Mouse (Mus musculus) frontal cortex, postnatal 36 days (tissue): ENCODE measurements around the gene Ap1s3.
A peak's percentile ranks its signal among the peaks of the same experiment; 100 is the strongest.

Experiments used
- DNase-seq, 2 experiments: peaks; one replicate each; pipeline ENCODE4 v3.0.0; 2022; ENCODE audit warnings: low spot score in 2 of 2

Ap1s3 gene

DNA sequence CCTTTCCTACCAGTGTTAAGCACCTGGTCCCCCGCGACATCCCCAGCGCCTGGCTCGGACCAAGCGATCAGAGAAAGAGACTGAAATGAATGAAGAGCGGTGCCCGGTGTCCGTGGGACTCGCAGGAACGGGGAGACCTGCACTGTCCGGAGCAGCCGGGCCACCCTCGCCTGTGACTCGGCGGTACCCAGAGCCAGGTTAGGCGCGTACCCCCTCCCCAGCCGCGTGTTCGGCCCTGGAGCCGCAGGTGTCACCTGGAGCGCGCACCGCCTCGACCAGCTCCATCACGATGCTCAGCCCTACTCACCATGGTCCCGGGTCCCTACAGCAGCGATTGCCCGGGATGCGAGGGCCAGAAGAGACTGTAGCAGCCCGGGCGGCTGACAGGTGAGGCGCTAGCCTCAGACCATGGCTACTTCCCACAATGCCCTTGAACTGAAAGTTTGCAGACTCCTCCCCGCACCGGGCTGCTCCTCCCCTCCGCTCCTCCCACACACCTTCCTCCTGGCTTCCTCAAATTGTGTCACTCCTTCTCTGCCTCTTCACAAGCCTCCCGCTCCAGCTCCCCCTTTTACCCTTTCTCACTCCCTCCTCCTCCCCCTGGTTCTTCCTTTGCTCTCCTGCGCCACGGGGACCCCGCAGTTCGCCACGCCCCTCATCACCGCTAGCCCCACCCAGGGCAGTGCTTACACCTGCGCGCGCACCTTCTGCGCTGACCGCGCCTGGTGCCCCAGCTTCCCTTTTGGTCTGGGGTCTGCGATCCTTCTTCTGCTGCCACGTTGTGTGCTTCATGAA is at the start of gene Ap1s3:
Ap1s3 (minus strand) TSS at position 430 of the 795 bp plus-strand sequence.
- DNase-seq: peak; percentile 45 to 50

DNA sequence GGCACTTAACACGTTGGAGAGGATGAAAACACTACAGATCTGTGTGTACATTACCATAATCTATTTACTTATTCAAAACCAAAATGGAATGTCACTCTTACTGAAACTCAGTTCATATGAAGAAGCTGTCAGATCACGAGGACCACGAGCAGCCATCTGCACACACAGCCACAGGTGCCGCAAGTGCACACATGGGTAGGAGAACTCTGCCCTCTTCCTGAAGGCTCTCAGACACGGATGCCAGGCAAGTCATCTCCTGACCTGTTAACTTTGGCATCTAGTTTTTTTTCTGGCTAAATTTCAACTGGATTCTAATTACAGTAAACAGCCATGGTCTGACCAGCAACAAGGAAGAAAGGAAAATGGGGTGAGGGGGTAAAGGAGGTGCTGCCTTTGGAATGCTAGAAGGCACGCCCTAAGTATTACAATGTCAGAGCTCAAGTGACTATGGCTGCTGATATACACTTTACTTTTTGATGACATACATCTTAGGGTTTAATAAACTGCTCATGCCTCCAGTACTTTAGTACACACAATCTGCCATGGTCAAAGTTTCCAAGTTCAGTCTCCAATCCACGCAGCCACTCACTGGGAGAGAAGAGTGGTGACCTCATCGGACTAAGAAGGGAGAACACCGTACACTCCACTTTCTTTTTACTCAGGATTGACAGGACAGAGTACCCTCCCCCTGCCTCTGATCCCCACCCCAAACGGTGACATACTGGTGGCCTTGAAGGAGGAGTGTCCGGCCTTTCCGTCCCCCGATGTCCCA is 42.6 kb upstream of the Ap1s3 start:
- DNase-seq: no peak

DNA sequence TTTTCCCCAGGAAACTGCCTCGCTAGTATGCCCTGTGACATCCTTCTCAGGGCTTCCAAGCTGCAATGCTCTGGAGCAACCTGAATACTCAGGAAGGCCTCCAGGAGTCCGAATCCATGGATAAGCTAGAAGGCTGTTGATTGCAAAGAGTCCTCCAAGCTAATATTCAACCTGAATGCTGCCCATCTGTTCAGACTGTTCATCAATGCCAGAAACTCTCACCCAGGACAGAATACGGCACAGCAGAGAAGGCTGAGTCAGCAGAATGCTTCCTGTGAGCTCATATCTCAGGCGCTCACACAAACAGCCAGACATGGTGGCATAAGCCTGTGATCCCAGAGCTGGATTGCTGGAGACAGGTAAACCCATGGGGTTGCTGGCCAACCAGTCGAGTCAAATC is 41.3 kb upstream of the Ap1s3 start:
- DNase-seq: no peak

DNA sequence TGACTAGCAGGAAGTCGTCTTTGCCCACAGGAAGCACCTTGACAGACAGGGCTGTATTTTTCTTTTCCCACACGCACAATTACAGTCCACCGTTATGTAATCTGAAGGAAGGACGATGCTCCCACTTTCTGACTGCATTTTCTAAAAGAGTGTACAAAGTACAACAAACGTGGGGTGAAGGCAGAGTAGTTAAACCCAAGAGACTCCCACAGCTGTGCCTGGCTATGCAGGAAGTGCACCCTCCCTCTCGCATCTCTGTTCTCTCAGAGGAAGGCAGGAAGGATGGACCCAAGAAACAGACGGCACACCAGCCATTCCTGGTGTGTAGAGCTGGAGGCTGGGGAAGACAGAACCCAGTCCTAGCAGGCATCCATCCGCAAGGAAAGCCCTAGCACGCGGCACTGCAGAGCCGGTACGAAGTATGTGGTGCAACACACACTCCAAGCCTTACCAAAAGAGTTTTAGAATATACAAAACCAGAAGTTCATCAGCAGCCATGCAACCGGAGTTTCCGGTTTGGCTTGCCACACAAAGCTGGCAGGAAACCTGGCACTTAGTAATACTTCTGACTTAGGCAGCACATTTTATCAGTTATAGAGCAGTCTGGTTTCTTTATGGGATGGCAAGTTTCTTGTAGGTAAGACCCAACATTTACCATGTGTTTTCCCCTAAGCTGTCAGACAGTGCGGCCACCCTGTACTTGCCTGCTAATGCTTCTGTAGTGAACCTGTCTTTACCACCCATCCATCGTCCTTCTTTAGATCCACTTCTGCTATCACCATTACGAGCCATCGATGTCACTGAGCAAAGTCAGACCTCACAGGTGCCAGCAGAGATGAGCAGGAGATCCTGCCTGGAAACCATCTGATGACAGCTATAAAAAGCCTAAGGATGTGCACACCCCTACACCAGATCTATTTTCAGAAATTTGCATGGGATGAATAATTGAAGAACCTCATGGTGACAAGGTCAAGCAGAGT is 39.7 kb upstream of the Ap1s3 start:
- DNase-seq: peak; percentile 41 to 49

DNA sequence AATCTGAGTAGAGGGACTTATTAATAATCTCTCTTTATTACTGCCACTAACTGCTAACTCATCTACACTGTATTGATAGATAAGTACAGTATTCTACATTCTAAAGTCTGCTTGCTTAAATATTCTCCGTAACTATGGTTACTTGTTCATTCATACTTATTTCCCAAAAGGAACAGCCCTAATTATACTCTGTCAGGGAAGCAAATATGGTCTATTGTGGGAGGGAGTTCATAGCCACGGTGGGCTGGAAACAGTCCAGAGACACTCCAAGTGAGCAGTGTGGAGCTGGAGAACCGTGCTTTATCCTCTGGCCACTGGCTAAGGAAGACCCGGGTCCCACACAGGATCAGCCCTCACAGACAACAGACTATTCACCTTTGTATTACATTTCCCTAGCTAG is 38.9 kb upstream of the Ap1s3 start:
- no peak for DNase-seq

DNA sequence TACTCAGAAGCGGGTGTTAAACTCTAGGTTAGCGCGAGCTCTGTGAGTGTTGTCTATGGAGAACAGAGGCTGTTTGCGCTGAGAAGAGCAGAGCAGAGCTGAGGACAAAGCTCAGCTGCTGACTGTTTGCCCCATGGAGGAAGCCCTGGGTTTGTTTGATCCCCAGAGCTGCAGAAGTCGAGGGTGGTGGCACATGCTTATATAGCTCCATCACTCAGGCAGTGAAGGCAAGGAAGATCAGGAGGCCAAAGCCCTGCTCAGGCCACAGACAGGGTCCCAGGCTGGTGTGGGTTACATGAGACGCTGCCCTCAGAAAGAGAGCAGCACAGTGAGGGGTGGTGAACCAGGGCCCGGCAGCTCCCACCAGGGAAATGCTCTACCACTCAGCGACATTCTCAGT is 38.4 kb upstream of the Ap1s3 start:
- no peak for DNase-seq

DNA sequence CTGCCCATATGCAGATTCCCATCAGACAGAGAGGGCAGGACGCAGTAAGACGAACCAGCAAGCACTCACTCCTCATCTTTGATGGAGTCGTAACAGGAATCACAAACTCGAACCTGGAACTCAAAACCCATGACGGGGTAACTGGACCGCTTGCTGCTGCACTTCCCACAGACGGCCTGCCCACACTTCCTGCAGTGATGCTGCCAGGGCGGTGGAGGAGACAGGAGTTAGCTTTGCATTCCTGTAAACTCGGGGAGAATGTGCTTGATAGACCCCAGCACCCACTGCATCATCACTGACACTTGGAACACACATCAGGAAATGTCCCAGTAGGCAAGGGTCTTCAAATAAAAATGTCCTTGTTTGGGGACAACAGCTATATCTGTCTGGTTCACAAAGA is 35.6 kb upstream of the Ap1s3 start:
- DNase-seq: peak in 1 of 2 experiments; percentile 33

DNA sequence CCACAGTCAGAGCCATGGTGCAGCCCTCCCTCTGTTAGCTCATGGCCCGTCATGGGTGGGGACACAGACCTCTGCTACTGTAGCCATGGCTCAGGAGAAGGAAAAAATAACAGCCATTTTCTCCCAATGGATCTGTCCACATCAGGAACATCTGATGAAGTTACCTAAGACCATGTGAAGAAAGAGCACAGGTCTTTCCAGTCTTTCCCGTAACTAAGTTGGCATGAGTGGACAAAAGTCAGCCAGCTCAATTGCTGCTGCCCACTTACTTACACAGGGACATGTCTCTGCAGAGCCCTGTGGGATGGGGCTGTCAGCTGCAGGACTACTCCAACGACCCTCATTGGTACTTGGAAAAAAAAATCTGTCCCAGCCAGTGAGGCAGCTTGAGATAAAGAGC is 34.9 kb upstream of the Ap1s3 start:
- no peak for DNase-seq

DNA sequence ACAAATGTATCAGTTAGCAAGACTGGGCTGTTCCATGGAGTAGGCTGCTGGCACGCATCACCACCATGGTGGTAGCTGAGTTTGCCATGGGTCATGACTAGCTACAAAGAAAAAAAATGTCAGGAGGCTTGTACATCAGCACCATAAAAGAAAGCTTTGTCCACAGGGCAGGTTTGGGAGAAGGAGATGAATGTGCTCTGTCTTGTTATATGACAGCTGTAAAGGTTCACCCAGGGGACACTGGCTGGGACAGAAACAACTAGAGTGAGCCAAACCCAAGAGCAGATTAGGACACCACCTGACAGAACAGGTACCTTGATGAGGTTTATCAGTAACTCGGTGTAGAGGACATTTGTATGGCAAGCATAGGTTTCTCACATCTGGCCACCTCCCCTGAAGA is 32.9 kb upstream of the Ap1s3 start:
- DNase-seq: no peak

DNA sequence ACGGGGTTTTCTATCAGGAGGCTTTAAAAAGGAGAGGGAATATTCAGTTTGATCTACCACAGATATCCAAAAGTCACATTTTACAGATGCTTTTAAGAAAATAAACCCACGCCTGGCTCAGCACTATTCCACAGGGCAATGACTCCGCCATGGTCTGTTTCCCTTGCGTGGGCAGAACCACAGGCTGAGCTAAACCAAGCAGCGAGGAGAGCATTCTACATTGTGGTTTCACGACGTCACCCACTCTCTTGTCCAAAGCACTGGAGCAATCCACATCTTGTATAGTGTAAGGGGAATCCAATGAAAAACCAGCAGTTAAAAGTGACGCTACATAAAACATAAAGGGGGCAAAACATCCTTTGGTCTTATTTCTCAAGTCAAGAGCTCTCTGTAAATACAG is 31.7 kb upstream of the Ap1s3 start:
- no peak for DNase-seq

DNA sequence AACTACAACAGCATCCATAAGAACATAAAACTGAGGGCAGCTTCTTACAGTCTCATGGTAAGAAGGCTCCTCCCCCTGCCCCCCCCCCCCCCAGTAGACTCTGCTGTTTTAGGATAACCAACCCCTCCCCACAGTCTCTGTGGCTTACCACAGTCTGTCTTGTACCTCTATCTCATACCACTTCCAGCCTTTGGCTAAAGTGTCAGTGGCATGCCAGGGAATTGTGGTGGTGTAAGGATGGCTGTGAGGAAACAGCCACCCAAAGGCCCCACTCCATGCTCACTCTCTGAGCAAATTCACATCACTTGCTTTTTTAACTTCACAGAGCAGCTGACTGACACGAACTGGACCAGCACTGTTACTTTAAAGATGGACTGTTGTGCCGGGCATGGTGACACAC is 26.7 kb upstream of the Ap1s3 start:
- no peak for DNase-seq

DNA sequence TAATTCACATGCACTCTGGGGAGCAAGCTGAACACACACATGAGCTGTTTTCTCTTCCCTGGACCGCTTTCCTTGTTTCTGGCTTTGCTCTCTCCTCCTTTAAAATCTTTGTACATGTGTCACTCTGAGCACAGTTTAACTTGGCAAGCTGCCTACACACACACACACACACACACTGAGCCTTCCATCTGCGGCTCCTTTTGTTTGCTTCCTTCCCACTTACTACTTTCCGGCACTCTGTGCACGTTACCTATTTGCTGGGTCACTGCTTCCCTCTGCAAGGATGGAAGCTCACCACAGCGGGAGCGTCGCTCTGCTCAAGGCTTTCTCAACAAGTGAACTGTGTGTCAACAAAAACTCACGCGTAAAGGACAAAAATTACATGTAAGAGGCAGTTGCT is 25.6 kb upstream of the Ap1s3 start:
- DNase-seq: peak in 1 of 2 experiments; percentile 46

DNA sequence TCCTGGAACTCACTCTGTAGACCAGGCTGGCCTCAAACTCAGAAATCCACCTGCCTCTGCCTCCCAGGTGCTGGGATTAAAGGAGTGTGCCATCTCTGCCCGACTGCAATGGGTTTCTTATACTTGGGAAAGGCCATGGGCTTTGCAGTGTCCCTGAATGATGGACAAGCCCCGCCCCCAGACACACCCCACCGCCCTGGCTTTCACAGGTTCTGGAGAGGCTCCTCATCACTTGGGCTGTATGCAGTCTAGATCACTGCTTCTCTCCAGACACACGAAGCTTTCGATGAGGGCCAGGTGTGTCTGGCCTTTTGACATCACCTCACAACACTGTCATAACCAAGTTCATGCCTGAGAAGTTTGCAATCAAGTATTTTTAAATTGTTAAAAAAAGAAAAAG is 25.2 kb upstream of the Ap1s3 start:
- DNase-seq: no peak

DNA sequence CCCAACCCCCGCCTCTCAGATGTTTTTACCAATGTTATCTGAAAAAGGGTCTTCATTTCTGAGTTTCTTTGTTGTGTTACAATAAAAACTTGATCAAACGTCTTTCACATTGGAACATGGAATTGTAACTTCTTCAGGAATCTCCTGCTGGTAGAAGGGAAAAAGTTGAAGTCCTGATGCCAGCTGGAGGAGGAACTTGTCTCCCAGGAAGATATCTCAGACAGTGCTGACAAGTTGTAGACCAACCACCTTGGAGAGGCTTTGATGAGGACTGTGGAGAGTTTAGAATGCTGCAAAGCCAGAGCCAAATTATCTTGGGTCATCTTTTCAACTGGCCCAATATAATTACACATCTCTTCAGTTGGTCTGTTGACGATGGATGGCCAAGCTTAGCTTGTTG is 20.7 kb upstream of the Ap1s3 start:
- DNase-seq: no peak

DNA sequence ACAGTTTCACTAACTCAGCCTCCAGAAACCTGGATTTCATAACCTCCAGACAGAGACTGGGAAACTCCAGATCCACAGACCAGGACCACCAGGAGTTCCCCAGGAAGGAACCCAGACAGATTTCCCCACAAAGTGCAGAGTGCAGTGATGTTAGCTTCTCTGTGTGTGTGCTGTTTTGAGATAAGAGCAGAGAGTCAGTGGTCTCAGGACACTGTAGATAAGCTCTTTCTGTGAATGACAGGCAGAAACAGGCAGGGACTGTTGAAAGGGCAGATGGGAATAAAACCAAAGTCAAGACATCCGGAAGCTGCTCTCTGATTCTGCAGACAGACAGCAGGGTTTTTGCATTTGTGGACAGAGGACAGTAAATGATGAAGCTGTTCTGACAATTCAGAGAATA is 15.5 kb upstream of the Ap1s3 start:
- no peak for DNase-seq

DNA sequence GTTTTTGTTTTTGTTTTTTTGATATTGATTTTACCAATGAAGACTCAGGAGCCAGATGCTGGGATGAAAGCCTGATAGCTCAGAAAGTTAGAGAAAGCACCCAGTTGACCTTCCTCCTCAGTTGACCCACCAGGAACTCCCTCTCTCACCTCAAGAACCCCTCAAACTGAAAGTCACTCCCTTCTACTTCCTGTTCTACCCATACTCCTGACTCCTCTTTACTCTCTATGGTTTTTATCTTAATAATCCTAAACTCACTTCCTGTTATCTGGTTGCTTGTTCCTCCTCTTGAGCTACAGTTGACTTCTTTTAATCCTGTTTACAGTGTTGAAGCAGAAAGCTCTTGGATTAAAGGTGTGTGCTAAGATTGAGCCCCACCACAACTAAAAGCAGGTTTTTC is 12.3 kb upstream of the Ap1s3 start:
- no peak for DNase-seq

DNA sequence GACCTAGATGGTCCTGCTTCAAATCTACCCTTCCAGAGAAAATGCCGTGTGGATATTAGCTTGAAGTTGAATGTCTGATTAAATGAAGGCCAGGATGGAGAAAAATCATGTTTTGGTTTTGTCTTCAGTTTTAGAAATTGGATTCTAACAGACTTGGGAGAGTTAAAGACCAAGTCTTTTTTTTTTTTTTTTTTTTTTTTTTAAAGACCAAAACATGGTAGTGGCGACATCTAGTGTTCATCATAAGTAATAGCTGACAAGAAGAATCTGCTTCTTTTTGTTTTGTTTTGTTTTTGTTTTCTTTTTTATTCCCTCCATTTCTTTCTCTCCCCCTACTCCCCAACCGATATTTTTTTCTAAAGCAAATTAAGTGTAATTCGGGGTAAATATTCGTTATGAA is 11.2 kb upstream of the Ap1s3 start:
- DNase-seq: no peak

DNA sequence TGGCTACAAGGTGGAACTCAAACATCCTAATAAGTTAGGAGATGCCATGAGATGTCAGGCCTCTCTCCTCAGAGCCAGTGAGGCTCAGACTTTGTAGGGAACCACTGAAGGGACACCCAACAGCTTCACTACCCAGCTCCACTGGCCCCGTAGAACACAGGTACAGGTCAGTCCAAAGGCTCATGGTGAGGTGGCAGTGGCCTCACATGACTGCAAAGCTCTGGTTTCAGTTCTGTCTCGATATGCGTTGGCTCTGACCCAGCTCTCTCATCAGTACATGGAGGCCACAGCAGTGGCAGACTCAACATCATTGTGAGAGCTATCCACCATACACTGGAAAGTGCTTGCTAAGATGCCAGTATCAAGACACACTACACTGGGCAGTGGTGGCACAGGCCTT is 9.0 kb upstream of the Ap1s3 start:
- DNase-seq: no peak

DNA sequence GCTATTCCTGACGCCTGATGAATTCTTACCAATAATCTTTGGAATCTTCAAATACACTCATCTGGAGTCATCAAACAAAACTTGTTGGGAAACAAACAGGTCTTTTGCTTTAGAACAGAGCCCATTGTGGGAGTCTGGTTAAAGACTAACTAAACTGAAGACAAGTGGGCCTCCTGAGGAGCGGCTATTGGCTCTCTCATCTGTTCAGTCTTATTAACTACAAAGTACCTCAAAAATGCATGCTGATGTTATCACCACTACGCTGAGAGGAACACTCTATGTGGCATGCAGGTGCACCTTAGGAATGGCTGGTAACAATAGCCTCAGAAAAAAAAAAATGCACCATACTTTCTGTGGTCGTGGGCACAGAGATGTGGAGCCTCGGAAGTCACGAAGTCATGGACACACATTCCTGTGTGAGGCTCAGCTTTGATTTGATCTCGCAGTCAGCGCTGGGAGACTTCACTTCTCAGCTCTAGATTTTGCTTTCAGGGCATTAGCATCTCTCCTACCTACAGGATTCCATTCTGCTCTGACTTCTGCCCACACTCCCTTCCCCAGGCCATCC is 6.4 kb upstream of the Ap1s3 start:
- no peak for DNase-seq

DNA sequence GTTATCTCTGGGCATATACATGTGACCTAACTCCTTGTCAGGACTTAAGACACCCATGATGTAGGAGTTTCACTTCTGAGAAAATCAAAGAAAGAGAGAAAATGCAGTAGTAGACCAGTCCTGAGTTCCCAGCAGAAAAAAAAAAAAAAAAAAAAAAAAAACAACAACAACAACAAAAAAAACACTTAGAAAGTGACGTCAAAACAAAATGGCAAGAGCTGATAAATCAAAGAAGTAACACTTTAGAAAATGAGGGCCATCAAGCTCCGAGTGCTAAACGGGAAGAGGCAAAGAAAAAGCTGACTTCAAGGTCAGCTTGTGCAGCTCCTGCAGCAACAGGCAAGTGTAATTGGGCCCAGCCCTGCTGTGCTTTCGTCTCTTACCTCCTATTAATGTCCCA is 3.9 kb upstream of the Ap1s3 start:
- no peak for DNase-seq

DNA sequence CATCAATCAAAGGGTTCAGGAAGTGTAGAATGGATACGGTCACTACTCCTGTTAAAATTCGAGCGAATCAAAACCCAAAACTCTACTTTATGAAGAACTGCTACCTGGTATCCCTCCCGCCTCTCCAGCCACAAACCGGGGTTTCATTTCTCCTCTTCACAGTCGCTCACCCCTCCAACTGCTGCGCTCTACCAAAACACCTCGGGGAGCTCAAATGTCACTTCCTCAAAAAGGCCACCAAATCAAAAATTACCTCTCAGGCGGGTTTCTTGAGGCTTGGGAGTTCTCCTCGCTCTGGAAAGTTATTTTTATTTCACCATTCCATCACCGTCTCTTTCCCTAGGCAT is 603 bp downstream of the Ap1s3 start:
- no peak for DNase-seq

DNA sequence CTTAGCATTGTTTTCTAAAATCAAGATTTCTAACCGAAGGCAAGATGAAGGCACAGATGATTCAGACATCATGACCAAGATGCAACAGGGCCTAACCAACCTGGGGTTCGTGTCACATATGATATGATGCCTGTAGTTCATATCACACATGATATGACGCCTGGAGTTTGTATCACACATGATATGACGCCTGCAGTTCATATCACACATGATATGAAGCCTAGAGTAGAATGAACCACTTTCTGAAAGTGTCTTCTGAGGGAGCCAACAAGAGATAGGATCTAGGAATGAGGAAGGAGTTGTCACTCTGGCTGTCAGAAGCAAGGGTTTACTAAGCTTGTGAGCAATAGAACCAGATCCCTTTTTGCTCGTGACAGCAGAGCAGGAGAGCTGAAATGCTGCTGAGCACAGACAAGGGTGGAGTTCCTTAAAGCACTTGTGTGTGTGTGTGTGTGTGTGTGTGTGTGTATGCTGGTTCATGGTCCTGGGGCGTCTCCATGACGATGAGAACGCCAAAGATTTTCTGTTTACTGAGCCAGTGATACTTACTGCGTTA is 2.3 kb downstream of the Ap1s3 start:
- DNase-seq: no peak
